Mouse (Mus musculus) liver, postnatal 0 days (tissue): ENCODE measurements around the gene F11r. TPM values are rescaled to one million over a fixed set of nuclear protein-coding genes. Genes with fewer than 3 reads are reported as not detected.

Experiments used
- ATAC-seq: fragments of 200-750 bp; cut with Nextera tagmentation; 2 replicates; pipeline ENCODE4 v1.8.0; 2017; ENCODE audit warnings: mild to moderate bottlenecking, moderate library complexity
- DNase-seq: peaks from one replicate; pipeline ENCODE4 v3.0.0-alpha.2; 2016
- H3K27ac ChIP-seq: fragments of 300-500 bp; sonication (generic); 2 replicates; pipeline ENCODE4 v1.5.1; 2014; ENCODE audit warnings: antibody characterized with exemption, moderate library complexity, mild to moderate bottlenecking, low read depth
- H3K27me3 ChIP-seq: fragments of 300-500 bp; sonication (generic); 2 replicates; pipeline ENCODE4 v1.6.1; 2014; ENCODE audit warnings: low read length, control low read depth, mixed read lengths; ENCODE audit not compliant: insufficient read depth
- H3K36me3 ChIP-seq: fragments of 300-500 bp; sonication (generic); replicated peaks from 2 replicates; pipeline ENCODE4 v1.6.1; 2014; ENCODE audit warnings: mild to moderate bottlenecking, control low read depth, low read length, moderate library complexity, mixed read lengths; ENCODE audit not compliant: insufficient read depth
- H3K4me1 ChIP-seq: fragments of 300-500 bp; sonication (generic); 2 replicates; pipeline ENCODE4 v1.6.1; 2014; ENCODE audit warnings: antibody characterized with exemption, mild to moderate bottlenecking, control low read depth; ENCODE audit not compliant: insufficient read depth
- H3K4me2 ChIP-seq: fragments of 300-500 bp; sonication (generic); 2 replicates; pipeline ENCODE4 v1.6.1; 2014; ENCODE audit warnings: low read depth, mild to moderate bottlenecking, low read length, moderate library complexity, mixed read lengths
- H3K4me3 ChIP-seq: fragments of 300-500 bp; sonication (generic); 2 replicates; pipeline ENCODE4 v1.5.1; 2014; ENCODE audit warnings: low read depth, low read length
- H3K9ac ChIP-seq: fragments of 300-500 bp; sonication (generic); replicated peaks from 2 replicates; pipeline ENCODE4 v1.6.1; 2014; ENCODE audit warnings: mild to moderate bottlenecking, moderate library complexity
- H3K9me3 ChIP-seq: fragments of 300-500 bp; sonication (generic); 2 replicates; pipeline ENCODE4 v1.6.1; 2016; ENCODE audit warnings: mild to moderate bottlenecking, control low read depth, low read length, mixed read lengths
- CTCF ChIP-seq: sonication (generic); IDR thresholded peaks from 2 replicates; pipeline ENCODE4 v1.5.1; 2016; ENCODE audit warnings: antibody characterized with exemption, low read depth
- EP300 ChIP-seq: IDR thresholded peaks from 2 replicates; pipeline ENCODE4 v1.6.1; 2016; ENCODE audit warnings: antibody characterized with exemption, low read depth, mild to moderate bottlenecking
- WGBS: fragments of 180-500 bp; shearing (Covaris S2); extraction: QIAGEN DNeasy Blood & Tissue Kit; methylation state at CpG from one replicate; pipeline ENCODE4 v1.1.7; 2014; ENCODE audit not compliant: insufficient replicate concordance; 5-methylcytosine and 5-hydroxymethylcytosine counted together
- polyA plus RNA-seq: library from polyadenylated mRNA; unstranded; fragments of >200 nt; fragmentation: Nextera tagmentation; extraction: Ambion mirVana; gene quantifications from 2 replicates; pipeline ENCODE4 v1.2.1, GENCODE M21; 2015

The F11r gene
- polyA plus RNA-seq, 1 experiment from 2014 or later, result 57.9 TPM

DNA sequence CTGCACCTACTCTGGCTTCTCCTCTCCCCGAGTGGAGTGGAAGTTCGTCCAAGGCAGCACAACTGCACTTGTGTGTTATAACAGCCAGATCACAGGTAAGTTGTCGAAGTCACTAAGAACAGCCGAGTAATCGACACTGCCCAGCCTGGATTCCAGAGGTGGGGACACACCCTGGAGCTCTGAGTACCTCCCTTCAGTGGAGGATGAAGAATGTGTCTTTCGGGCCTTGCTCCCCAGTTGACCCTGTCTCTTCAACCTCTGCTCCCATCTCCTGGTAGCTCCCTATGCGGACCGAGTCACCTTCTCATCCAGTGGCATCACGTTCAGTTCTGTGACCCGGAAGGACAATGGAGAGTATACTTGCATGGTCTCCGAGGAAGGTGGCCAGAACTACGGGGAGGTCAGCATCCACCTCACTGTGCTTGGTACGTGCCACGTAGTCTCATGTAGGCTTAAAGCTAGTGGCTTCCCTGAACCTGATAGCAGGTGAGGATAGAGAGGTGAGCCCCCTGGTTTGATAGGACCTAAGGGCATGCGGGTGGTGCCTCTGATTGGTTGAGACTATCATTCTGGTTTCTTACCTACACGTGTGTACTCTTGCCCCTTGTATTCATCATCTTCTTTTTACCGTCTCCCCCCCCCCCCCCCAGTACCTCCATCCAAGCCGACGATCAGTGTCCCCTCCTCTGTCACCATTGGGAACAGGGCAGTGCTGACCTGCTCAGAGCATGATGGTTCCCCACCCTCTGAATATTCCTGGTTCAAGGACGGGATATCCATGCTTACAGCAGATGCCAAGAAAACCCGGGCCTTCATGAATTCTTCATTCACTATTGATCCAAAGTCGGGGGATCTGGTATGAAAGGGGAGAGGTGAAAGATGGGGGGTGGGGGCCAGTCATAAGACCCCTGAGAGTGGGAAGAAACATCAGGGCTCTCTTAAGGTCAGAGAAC, 23.5 kb downstream of the F11r start:
- Histone ChIP-seq H3K9me3 (no peaks in the 10 kb centered on the region), H3K9ac (no peak overlapping the region), H3K4me1 (peaks cover 4% of the 10 kb centered on the region; the same call in 1 of the 2 replicates), H3K36me3 (peaks cover 14% of the 10 kb centered on the region), H3K4me3 (no peak overlapping the region), H3K27ac (no peak overlapping the region), H3K4me2 (no peak overlapping the region), H3K27me3 (no peaks in the 10 kb centered on the region)
- 86% methylated on average over 22 of the region's 22 CpGs for WGBS
- TF ChIP-seq CTCF (no peak), EP300 (no peak)
- DNase-seq (no peak), ATAC-seq (no peak)

DNA sequence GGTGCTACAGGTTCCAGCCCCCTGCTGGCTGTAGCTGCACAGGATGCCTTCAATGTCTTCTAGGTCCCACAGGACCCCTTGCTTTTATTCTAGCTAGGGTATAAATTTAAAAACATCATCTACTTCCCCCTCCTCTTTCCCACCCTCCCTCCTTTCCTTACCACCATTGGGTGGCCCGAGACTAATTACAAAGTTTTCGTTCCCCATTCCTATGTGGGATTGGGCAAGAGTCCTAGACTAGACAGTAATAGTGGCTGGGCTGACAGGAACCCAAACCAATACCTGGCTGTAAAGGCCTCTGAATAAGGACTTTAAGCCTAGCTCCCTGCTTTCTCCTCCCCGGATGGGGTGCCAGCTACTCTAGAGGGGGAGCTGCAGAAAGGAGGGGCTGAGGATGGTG, 25.8 kb downstream of the F11r start:
- 59% methylated on average over 3 of the region's 3 CpGs for WGBS
- Histone ChIP-seq H3K27me3 (no peaks in the 10 kb centered on the region), H3K27ac (no peak overlapping the region), H3K36me3 (peaks cover 14% of the 10 kb centered on the region), H3K4me2 (no peak overlapping the region), H3K4me3 (no peak overlapping the region), H3K9me3 (no peaks in the 10 kb centered on the region), H3K4me1 (no peaks in the 10 kb centered on the region), H3K9ac (no peak overlapping the region)
- TF ChIP-seq EP300 (no peak), CTCF (0 out of 2 replicates have a peak, but pooled peaks have one; percentile 8)
- no peak for DNase-seq
- no peak for ATAC-seq

DNA sequence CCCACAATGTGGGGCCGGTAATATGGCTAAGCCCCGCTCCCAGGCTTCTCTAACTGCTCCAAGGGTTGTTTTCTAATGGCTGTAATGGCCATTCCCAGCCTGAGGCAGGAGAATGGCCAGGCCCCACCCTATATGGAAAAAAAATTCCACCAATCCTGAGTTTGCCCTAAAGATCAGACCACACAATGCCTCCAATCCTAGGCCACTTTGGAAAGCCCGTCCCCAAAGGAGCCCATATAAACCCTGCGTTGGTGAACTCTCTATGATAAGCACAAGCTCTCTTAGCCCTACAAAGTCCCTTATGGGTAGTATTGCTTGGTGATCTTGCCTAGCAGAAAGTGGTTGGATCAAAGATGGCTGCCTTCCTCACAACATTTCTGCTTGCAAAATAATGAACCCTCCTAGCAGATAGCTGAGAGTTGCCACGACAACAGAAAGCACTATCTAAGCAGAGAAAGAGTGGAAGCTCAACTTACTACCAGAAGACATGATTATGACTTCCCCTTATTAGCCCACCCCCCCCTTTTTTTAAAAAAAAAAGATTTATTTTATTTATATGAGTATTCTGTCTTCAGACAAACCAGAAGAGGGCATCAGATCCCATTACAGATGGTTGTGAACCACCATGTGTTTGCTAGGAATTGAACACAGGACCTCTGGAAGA, 28.5 kb downstream of the F11r start:
- no peak for DNase-seq
- peak; percentile 21; the same call in 1 of the 2 replicates for ATAC-seq
- 72% methylated on average over 5 of the region's 5 CpGs for WGBS
- Histone ChIP-seq H3K4me3 (no peak overlapping the region), H3K4me1 (peaks cover 2% of the 10 kb centered on the region; the same call in 1 of the 2 replicates), H3K36me3 (peaks cover 11% of the 10 kb centered on the region), H3K9me3 (no peaks in the 10 kb centered on the region), H3K4me2 (no peak overlapping the region), H3K9ac (no peak overlapping the region), H3K27me3 (no peaks in the 10 kb centered on the region), H3K27ac (no peak overlapping the region)
- no peak for TF ChIP-seq EP300
- no peak for TF ChIP-seq CTCF

DNA sequence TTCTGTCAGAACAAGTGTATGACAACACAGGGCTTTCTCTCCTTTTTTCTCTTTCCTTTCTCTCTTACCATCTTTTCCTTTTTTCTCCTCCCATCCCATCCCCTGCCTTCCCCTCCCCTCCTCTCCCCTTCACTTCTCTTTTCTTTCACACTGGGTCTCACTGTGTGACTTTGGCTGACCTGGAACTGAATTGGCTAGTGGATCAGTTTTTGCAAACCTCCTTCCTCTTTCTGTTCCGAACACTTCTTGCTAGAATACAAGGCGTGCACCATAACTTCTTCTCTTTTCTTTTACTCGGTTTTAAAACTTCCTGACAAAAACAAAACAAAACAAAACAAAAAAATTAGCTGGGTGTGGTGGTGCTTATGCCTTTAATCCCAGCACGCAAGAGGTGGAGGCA, 29.2 kb downstream of the F11r start:
- Histone ChIP-seq H3K4me2 (no peak overlapping the region), H3K36me3 (peaks cover 7% of the 10 kb centered on the region), H3K4me3 (0 out of 2 replicates have a peak overlapping the region, but pooled peaks have one; percentile 5), H3K9me3 (no peaks in the 10 kb centered on the region), H3K9ac (no peak overlapping the region), H3K4me1 (peaks cover 2% of the 10 kb centered on the region; the same call in 1 of the 2 replicates), H3K27ac (0 out of 2 replicates have a peak overlapping the region, but pooled peaks have one; percentile 7), H3K27me3 (no peaks in the 10 kb centered on the region)
- 36% methylated on average over 4 of the region's 4 CpGs for WGBS
- ATAC-seq (no peak), DNase-seq (no peak)
- TF ChIP-seq EP300 (no peak), CTCF (no peak)

DNA sequence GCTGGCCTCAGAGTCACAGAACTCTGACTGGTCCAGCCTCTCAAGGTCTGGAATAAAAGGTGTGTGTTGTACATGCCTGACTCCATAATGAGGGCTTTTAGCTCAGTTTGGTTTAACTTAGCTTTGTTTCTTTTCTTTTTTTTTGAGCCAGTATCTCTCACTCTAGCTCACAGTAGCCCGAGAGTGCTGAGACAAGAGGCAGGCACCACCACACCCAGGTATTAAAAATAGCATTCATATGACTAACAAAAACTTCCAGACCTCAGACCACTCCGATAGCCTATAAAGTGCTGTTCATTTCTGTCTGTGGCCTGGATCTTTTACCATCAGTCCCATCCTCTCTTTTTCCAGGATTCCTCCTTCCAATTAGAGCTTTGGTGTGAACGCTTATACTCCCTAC, 32.3 kb downstream of the F11r start:
- no peak overlapping the region for H3K4me3 ChIP-seq
- H3K4me2 ChIP-seq, result no peak overlapping the region
- ATAC-seq (no peak), DNase-seq (no peak)
- peaks cover 2% of the 10 kb centered on the region; the same call in 1 of the 2 replicates for H3K4me1 ChIP-seq
- H3K27ac ChIP-seq, result no peak overlapping the region
- no peaks in the 10 kb centered on the region for H3K9me3 ChIP-seq
- H3K36me3 ChIP-seq, result no peaks in the 10 kb centered on the region
- no peak for TF ChIP-seq EP300
- TF ChIP-seq CTCF, result no peak
- H3K27me3 ChIP-seq, result no peaks in the 10 kb centered on the region
- H3K9ac ChIP-seq, result no peak overlapping the region
- WGBS, result 68% methylated on average over 3 of the region's 3 CpGs

DNA sequence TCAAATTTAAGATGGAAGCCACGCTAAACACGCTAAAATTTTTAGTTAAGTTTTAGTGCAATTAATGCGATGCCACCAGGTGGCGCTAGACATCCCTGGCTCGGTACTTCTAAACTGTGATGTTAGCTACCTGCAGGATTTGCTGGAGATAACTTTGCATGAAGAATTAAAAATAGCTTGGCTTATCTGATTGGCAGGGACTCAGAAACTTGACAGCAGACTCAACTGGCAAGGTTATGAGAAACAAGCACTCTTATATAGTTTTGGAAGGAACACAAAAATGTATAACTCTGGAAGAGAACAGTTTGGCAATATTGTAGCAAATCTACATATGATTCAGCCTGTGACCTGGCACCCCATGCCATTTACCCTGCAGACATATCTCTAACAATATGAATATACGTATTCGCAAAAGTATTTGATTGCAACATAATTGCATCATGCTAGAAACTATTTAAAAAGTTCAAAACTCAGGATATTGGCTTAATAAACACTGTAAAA, 33.1 kb downstream of the F11r start:
- TF ChIP-seq EP300 (no peak), CTCF (peak; percentile 92)
- no peak overlapping the region for H3K9ac ChIP-seq
- 20% methylated on average over 7 of the region's 7 CpGs for WGBS
- peaks cover 2% of the 10 kb centered on the region; the same call in 1 of the 2 replicates for H3K4me1 ChIP-seq
- H3K9me3 ChIP-seq, result no peaks in the 10 kb centered on the region
- no peaks in the 10 kb centered on the region for H3K27me3 ChIP-seq
- 0 out of 2 replicates have a peak overlapping the region, but pooled peaks have one; percentile 8 for H3K4me2 ChIP-seq
- peak; percentile 71 for DNase-seq
- no peak for ATAC-seq
- no peak overlapping the region for H3K4me3 ChIP-seq
- H3K36me3 ChIP-seq, result no peaks in the 10 kb centered on the region
- no peak overlapping the region for H3K27ac ChIP-seq
